Mouse (Mus musculus): ENCODE measurements around the gene Phf21b. TPM values are rescaled to one million over a fixed set of nuclear protein-coding genes. Genes with fewer than 3 reads are reported as not detected.
A peak's percentile ranks its signal among the peaks of the same experiment; 100 is the strongest.

Phf21b gene
- polyA plus RNA-seq, 1 experiment: not detected

GRCm38 (mm10) chr15:84763423-84763812, 92.4 kb downstream of the Phf21b start:
- TF ChIP-seq CTCF (IDR thresholded peaks at IDR 0.05; ENCODE audit: low read depth, low read length) (no peak), POLR2A (IDR thresholded peaks at IDR 0.05; ENCODE audit: borderline replicate concordance, low read depth, low read length) (no peak)

GRCm38 (mm10) chr15:84762712-84763422, 93.0 kb downstream of the Phf21b start:
- no peak overlapping the region for H3K4me3 ChIP-seq (ENCODE audit: insufficient read depth, low read length)
- TF ChIP-seq POLR2A (IDR thresholded peaks at IDR 0.05; ENCODE audit: borderline replicate concordance, low read depth, low read length) (no peak), CTCF (IDR thresholded peaks at IDR 0.05; ENCODE audit: low read depth, low read length) (no peak)
- H3K4me1 ChIP-seq (ENCODE audit: control insufficient read depth, insufficient read depth, low read length): peaks cover 29% of the 10 kb centered on the region
- no peak overlapping the region for H3K27ac ChIP-seq (ENCODE audit: insufficient read depth, low read depth, low read length)

More at GRCm38 (mm10) chr15:84763423-84763812, 92.4 kb downstream of the Phf21b start:
- H3K4me1 ChIP-seq (ENCODE audit: control insufficient read depth, insufficient read depth, low read length): peaks cover 30% of the 10 kb centered on the region
- H3K27ac ChIP-seq (ENCODE audit: insufficient read depth, low read depth, low read length): no peak overlapping the region
- no peak overlapping the region for H3K4me3 ChIP-seq (ENCODE audit: insufficient read depth, low read length)

DNA sequence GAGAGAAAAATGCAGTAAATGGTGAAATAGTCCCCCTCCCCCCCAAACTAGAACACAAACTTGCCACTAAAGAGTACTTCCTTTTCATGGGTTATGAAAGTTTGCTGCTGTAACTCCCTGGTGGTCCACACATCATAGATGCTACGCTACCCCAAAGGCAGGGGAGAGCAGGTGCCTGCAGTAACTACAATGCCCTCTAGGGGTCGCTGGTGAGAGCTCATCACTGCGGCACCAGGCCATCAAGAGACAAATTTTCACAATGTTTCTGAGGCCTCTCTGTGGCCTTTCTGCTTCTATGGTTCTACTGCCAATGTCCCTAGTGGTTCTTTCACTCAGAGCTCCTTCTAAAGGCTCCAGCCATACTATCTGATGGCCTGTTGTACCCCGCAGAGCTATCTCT, 97.4 kb downstream of the Phf21b start:
- Histone ChIP-seq H3K27ac (ENCODE audit: insufficient read depth, low read depth, low read length) (no peak overlapping the region), H3K4me3 (ENCODE audit: insufficient read depth, low read length) (no peak overlapping the region), H3K4me1 (ENCODE audit: control insufficient read depth, insufficient read depth, low read length) (peaks cover 12% of the 10 kb centered on the region)
- TF ChIP-seq CTCF (IDR thresholded peaks at IDR 0.05; ENCODE audit: low read depth, low read length) (peak; percentile 75), POLR2A (IDR thresholded peaks at IDR 0.05; ENCODE audit: borderline replicate concordance, low read depth, low read length) (no peak)

DNA sequence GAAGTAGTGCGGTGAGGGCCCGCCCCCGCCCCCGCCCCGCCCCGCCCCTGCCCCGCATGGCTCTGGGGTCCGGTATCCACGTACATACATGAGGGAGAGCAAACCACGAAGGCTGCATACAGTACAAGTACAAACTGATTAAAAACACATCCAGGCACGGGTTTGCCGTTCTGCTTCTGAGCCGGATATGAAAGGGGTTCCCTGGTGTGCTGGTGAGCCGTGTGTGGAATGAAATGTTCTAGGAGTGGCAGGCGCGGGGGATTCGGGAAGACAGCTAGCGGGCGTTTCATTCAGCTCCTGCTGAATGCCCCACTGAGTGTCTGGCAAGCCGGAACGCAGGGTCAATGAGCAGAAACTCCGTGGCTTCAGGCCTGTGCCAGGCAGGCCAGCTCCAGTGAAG, 99.4 kb downstream of the Phf21b start:
- peaks cover 3% of the 10 kb centered on the region for H3K4me1 ChIP-seq (ENCODE audit: control insufficient read depth, insufficient read depth, low read length)
- H3K4me3 ChIP-seq (ENCODE audit: insufficient read depth, low read length): no peak overlapping the region
- TF ChIP-seq POLR2A (IDR thresholded peaks at IDR 0.05; ENCODE audit: borderline replicate concordance, low read depth, low read length): no peak
- no peak for TF ChIP-seq CTCF (IDR thresholded peaks at IDR 0.05; ENCODE audit: low read depth, low read length)
- H3K27ac ChIP-seq (ENCODE audit: insufficient read depth, low read depth, low read length): no peak overlapping the region

DNA sequence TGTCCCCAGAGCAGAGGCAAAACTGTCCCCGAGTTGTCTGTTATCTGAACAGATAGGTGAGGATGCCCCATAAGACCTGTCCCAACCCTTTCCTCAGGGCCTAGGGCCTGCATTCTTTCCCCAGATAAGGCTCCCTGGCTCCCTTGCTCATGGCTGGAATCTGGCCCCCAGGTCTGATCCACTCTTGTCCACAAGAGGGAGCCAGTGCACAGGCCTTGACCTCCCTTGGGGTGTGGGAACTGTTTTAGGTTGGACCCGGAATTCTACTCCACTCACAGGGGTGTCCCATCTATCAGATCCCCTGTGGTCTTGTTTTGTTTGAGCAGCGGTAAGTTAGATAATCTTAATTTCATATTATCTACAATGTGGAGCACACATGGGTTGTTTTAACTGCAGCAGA, 100.9 kb downstream of the Phf21b start:
- Histone ChIP-seq H3K27ac (ENCODE audit: insufficient read depth, low read depth, low read length) (no peak overlapping the region), H3K4me1 (ENCODE audit: control insufficient read depth, insufficient read depth, low read length) (no peaks in the 10 kb centered on the region), H3K4me3 (ENCODE audit: insufficient read depth, low read length) (no peak overlapping the region)
- TF ChIP-seq CTCF (IDR thresholded peaks at IDR 0.05; ENCODE audit: low read depth, low read length) (peak; percentile 86), POLR2A (IDR thresholded peaks at IDR 0.05; ENCODE audit: borderline replicate concordance, low read depth, low read length) (no peak)

DNA sequence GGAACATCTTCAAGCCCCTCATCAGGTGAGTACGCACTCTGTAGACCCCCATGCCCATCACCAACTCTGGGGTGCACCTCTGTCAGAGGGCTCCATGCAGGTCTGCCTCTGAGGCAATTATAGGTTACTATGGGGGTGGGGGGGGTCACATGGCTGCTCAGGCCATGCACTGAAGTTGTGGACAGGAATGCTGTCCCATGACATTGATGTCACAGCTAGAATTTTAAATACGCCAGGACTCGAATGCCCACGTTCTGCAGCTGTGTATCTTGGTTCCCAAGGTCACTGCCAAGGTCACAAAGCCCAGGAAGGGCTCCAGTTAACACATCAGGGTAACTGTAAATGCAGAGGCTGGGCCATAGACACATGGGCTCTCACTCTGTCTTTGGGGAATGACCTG, 110.0 kb downstream of the Phf21b start:
- Histone ChIP-seq H3K27ac (ENCODE audit: insufficient read depth, low read depth, low read length) (no peak overlapping the region), H3K4me1 (ENCODE audit: control insufficient read depth, insufficient read depth, low read length) (peaks cover 5% of the 10 kb centered on the region), H3K4me3 (ENCODE audit: insufficient read depth, low read length) (no peak overlapping the region)
- TF ChIP-seq POLR2A (IDR thresholded peaks at IDR 0.05; ENCODE audit: borderline replicate concordance, low read depth, low read length): no peak
- no peak for TF ChIP-seq CTCF (IDR thresholded peaks at IDR 0.05; ENCODE audit: low read depth, low read length)

GRCm38 (mm10) chr15:84744308-84744707, 111.5 kb downstream of the Phf21b start:
- Histone ChIP-seq H3K4me3 (ENCODE audit: insufficient read depth, low read length) (no peak overlapping the region), H3K27ac (ENCODE audit: insufficient read depth, low read depth, low read length) (no peak overlapping the region), H3K4me1 (ENCODE audit: control insufficient read depth, insufficient read depth, low read length) (peaks cover 5% of the 10 kb centered on the region)
- TF ChIP-seq POLR2A (IDR thresholded peaks at IDR 0.05; ENCODE audit: borderline replicate concordance, low read depth, low read length) (no peak), CTCF (IDR thresholded peaks at IDR 0.05; ENCODE audit: low read depth, low read length) (no peak)

DNA sequence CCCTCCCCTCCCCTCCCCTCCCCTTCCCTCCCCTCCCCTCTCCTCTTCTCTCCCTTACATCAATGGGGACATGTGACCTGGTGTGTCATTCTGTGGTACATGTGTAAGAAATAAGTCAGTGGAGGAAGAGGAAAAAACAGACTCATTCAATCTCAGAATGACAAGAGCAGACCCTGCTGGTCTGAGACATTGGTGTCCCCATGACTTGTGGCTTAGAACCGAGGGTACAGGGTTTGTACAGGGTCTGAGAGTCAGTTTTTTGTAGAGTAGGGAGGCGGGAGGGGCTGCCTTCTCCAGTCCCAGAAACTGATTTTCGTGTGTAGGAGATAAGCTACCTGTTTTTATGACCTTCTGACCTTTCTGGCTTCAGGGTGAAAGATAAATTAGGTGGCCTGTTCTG, 112.5 kb downstream of the Phf21b start:
- TF ChIP-seq POLR2A (IDR thresholded peaks at IDR 0.05; ENCODE audit: borderline replicate concordance, low read depth, low read length) (no peak), CTCF (IDR thresholded peaks at IDR 0.05; ENCODE audit: low read depth, low read length) (no peak)
- no peak overlapping the region for H3K4me3 ChIP-seq (ENCODE audit: insufficient read depth, low read length)
- H3K4me1 ChIP-seq (ENCODE audit: control insufficient read depth, insufficient read depth, low read length): peaks cover 5% of the 10 kb centered on the region
- H3K27ac ChIP-seq (ENCODE audit: insufficient read depth, low read depth, low read length): no peak overlapping the region

DNA sequence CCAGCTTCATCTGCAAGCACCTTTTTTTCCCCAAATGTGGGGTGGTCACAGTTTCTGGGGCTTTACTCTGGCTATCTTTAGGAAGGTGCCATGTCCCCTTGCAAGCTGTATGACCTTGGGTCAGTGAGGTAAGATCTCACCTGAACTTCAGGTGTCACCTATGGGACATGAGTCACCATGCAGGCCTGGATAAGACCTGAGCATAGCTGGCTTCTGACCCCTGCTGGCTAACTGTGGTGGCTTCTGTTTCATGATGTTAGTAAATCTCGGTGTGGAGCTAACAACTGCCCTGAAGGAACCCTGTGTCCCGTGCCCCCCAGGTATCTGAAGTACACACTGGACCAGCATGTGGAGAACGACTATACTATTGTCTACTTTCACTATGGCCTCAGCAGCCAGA, 114.3 kb downstream of the Phf21b start:
- Histone ChIP-seq H3K27ac (ENCODE audit: insufficient read depth, low read depth, low read length) (no peak overlapping the region), H3K4me1 (ENCODE audit: control insufficient read depth, insufficient read depth, low read length) (peaks cover 5% of the 10 kb centered on the region), H3K4me3 (ENCODE audit: insufficient read depth, low read length) (no peak overlapping the region)
- TF ChIP-seq CTCF (IDR thresholded peaks at IDR 0.05; ENCODE audit: low read depth, low read length): no peak
- TF ChIP-seq POLR2A (IDR thresholded peaks at IDR 0.05; ENCODE audit: borderline replicate concordance, low read depth, low read length): no peak

DNA sequence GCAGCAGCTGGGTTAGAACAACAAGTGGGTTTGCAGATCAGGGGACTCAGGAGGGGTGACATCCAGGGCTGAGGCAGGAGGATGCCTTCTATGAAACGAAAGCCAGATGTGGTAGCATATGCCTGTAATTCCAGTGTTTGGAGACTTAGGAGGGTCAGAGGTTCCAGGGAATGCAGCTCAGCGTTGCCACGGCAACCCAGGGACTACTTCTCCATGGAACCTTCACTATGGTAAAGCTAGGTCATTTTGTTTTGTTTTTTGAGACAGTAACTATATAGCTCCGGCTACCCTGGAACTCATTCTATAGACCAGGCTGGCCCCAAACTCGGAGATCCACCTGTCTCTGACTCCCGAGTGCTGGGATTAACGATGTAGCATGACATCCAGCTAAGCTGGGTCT, 117.6 kb downstream of the Phf21b start:
- TF ChIP-seq CTCF (IDR thresholded peaks at IDR 0.05; ENCODE audit: low read depth, low read length) (no peak), POLR2A (IDR thresholded peaks at IDR 0.05; ENCODE audit: borderline replicate concordance, low read depth, low read length) (no peak)
- no peaks in the 10 kb centered on the region for H3K4me1 ChIP-seq (ENCODE audit: control insufficient read depth, insufficient read depth, low read length)
- H3K27ac ChIP-seq (ENCODE audit: insufficient read depth, low read depth, low read length): no peak overlapping the region
- H3K4me3 ChIP-seq (ENCODE audit: insufficient read depth, low read length): no peak overlapping the region

All from bone marrow macrophage, adult 2 months (primary cell).